Mouse (Mus musculus): ENCODE measurements around the gene Tmem45a. TPM values are rescaled to one million over a fixed set of nuclear protein-coding genes. Genes with fewer than 3 reads are reported as not detected.

Tmem45a gene
- polyA plus RNA-seq, 1 experiment, result 8.8 TPM

DNA sequence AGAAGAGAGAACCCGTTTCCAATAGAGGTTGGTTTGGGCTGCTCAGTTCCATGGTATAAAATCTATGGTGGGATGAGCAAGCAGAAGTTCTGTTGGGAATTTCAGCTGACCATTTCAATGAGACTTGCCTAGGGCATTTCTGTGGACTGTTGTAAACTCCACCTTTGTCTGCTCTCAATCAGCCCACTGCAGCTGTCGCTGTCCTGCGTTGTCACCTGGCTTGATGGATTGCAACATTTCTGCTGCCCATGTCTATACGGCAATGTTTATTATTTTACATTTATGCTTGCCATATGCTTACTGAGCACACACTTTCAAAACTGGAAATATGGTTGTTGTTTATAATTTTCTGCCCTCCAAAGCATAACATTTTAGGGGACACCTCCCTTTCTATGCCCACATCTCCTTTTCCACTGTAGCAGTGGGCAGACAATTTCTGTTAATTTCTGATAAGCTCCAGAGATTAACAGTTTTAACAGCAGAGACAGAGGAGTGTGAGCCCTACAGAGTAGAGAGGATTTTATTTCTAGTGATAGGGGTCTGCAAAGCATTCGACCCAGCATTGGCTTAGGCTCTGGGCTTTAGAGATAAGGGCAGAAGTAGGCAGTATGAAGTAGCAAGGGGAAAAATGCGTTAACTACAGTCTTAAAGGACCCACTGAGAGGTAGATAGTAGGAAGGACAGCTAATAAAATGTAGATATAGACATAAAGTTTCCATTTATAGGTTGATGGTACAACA, 84.4 kb downstream of the Tmem45a start:
- Histone ChIP-seq H3K27ac (ENCODE audit: control insufficient read depth, insufficient read depth, low read depth, low read length, poor library complexity) (no peak overlapping the region), H3K4me1 (ENCODE audit: control insufficient read depth, insufficient read depth, low read length) (no peaks in the 10 kb centered on the region), H3K4me3 (replicated peaks; ENCODE audit: control insufficient read depth, low read depth, low read length) (no peak overlapping the region)
- WGBS, result 58% methylated on average over 6 of the region's 6 CpGs
- TF ChIP-seq CTCF (IDR thresholded peaks at IDR 0.05; ENCODE audit: control insufficient read depth, insufficient read depth, low read length) (no peak), POLR2A (IDR thresholded peaks at IDR 0.05; ENCODE audit: borderline replicate concordance, control insufficient read depth, low read depth, low read length) (no peak)

DNA sequence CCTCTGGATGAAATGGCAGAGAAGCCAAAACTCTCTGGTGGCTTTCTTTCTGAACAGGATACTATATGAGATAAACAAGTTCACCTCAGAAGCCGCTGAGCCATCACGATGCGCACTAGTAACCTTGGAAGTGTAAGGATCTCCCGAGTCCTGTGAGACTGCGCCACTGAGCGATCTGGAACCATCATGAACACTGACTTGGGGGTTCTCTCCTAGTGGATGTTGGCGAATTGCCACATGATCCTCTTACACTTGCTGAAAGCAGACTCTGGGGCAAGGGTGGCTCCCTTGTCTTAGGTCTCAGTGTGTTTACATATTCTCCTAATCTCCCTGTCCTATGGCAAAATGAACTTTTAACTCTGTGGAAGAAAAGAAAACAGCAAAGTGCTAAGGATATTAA, 85.0 kb downstream of the Tmem45a start:
- no peak for TF ChIP-seq POLR2A (IDR thresholded peaks at IDR 0.05; ENCODE audit: borderline replicate concordance, control insufficient read depth, low read depth, low read length)
- no peak for TF ChIP-seq CTCF (IDR thresholded peaks at IDR 0.05; ENCODE audit: control insufficient read depth, insufficient read depth, low read length)
- Histone ChIP-seq H3K27ac (ENCODE audit: control insufficient read depth, insufficient read depth, low read depth, low read length, poor library complexity) (no peak overlapping the region), H3K4me1 (ENCODE audit: control insufficient read depth, insufficient read depth, low read length) (no peaks in the 10 kb centered on the region), H3K4me3 (replicated peaks; ENCODE audit: control insufficient read depth, low read depth, low read length) (no peak overlapping the region)
- 82% methylated on average over 7 of the region's 7 CpGs for WGBS

DNA sequence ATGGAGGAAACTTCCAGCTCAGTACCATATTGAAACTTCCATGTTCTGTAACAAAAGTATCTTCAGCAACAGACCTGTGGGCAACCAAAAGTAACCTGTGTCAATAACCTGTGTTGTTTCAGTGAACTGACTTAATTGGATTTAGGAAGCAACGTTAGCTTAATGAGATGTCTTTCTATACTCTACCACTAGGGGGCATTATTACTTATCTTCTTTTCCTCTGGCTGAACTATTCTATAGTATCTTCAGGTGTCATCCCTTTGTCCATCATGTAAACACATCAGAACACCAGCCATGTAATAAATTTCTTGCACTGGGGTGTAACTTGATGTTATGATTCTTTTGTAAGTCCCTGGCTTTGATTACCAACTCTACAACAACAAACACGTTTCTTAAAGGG, 85.5 kb downstream of the Tmem45a start:
- Histone ChIP-seq H3K4me1 (ENCODE audit: control insufficient read depth, insufficient read depth, low read length) (no peaks in the 10 kb centered on the region), H3K4me3 (replicated peaks; ENCODE audit: control insufficient read depth, low read depth, low read length) (no peak overlapping the region), H3K27ac (ENCODE audit: control insufficient read depth, insufficient read depth, low read depth, low read length, poor library complexity) (no peak overlapping the region)
- no peak for TF ChIP-seq CTCF (IDR thresholded peaks at IDR 0.05; ENCODE audit: control insufficient read depth, insufficient read depth, low read length)
- no peak for TF ChIP-seq POLR2A (IDR thresholded peaks at IDR 0.05; ENCODE audit: borderline replicate concordance, control insufficient read depth, low read depth, low read length)
- 45% methylated on average over 2 of the region's 2 CpGs for WGBS

DNA sequence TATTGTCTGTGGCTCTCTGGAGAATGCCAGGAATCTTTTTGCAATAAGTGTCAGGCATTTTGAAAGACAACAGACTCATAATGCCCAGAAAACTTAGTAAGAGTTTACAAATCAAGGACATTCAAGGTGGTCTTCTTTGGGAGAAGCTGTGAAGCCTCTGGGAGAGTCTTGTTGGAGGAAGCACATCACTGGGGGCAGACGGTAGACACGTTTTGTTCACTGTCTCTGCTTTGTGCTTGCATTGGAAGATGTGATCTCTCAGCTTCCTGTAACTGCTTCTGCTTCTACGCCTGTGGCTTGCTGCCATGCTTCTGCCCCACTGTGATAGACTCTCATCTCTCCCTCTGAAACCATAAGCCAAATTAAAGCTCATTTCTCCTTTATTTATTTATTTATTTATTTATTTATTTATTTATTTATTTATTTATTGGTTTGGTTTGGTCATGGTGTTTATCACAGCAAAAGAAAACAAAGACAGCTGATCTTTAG, 86.4 kb downstream of the Tmem45a start:
- no peak for TF ChIP-seq POLR2A (IDR thresholded peaks at IDR 0.05; ENCODE audit: borderline replicate concordance, control insufficient read depth, low read depth, low read length)
- no peak for TF ChIP-seq CTCF (IDR thresholded peaks at IDR 0.05; ENCODE audit: control insufficient read depth, insufficient read depth, low read length)
- Histone ChIP-seq H3K27ac (ENCODE audit: control insufficient read depth, insufficient read depth, low read depth, low read length, poor library complexity) (no peak overlapping the region), H3K4me1 (ENCODE audit: control insufficient read depth, insufficient read depth, low read length) (no peaks in the 10 kb centered on the region), H3K4me3 (replicated peaks; ENCODE audit: control insufficient read depth, low read depth, low read length) (no peak overlapping the region)
- 49% methylated on average over 3 of the region's 3 CpGs for WGBS

DNA sequence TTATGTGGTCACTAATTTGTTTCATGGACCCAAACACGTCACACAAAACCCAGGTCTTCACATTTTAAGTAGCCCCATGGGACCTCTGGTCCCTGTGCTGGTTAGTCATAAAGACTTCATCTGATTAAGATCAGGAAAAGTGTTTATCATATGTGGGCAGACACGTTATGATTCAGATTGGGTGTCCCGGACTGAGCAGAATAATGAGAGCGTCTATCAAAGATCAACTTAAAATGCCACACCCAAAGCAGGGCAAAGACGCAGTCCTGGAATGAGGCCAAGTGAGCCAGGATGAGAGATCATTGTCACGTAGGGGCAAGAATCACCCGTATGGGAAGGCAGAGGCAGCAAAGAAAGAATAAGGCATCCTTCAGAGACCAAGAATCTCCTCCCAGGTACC, 87.1 kb downstream of the Tmem45a start:
- no peak overlapping the region for H3K27ac ChIP-seq (ENCODE audit: control insufficient read depth, insufficient read depth, low read depth, low read length, poor library complexity)
- H3K4me1 ChIP-seq (ENCODE audit: control insufficient read depth, insufficient read depth, low read length), result no peaks in the 10 kb centered on the region
- no peak overlapping the region for H3K4me3 ChIP-seq (replicated peaks; ENCODE audit: control insufficient read depth, low read depth, low read length)
- WGBS, result 50% methylated on average over 7 of the region's 7 CpGs
- TF ChIP-seq CTCF (IDR thresholded peaks at IDR 0.05; ENCODE audit: control insufficient read depth, insufficient read depth, low read length), result no peak
- TF ChIP-seq POLR2A (IDR thresholded peaks at IDR 0.05; ENCODE audit: borderline replicate concordance, control insufficient read depth, low read depth, low read length), result no peak

DNA sequence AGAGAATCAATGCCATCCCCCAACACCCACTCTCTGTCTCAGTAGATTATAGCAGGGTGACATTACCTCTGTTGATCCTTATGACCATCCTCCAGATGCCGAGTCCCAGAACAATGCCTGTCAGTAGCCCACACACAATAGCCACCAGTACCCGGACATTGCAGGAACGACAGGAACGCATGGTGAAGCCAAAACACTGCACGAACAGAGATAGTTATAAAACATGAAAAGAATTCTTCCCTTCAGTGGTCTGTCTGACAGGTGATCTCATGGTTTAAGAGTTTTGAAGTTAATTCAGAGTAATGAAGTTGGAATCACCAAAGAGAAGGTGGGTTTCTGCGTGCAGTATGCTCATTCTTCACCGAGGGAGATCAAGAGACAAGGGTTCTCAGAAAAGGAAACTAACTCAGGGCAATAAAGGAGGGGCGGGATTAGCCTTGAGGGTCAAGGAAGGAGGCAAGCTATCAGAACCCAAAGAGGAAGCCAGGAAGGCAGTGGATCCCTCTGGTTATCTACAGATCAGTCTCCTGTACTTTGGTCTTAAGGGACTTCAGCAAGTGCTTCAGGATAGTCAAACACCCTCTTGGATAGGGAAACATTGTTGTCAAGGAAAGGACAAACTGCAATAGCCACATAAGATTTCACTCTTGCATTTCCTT, 90.4 kb downstream of the Tmem45a start, which contains the start of gene Adgrg7:
Adgrg7 (minus strand) TSS at position 375 of the 659 bp plus-strand sequence.
- no peak within 1 kb of the TSS for H3K27ac ChIP-seq (ENCODE audit: control insufficient read depth, insufficient read depth, low read depth, low read length, poor library complexity)
- TF ChIP-seq POLR2A (IDR thresholded peaks at IDR 0.05; ENCODE audit: borderline replicate concordance, control insufficient read depth, low read depth, low read length), result no peak
- TF ChIP-seq CTCF (IDR thresholded peaks at IDR 0.05; ENCODE audit: control insufficient read depth, insufficient read depth, low read length), result no peak
- H3K4me3 ChIP-seq (replicated peaks; ENCODE audit: control insufficient read depth, low read depth, low read length), result peak within 1 kb of the TSS; percentile 42
- WGBS, result 31% methylated on average over 8 of the region's 8 CpGs
- H3K4me1 ChIP-seq (ENCODE audit: control insufficient read depth, insufficient read depth, low read length), result no peaks in the 10 kb centered on the region

DNA sequence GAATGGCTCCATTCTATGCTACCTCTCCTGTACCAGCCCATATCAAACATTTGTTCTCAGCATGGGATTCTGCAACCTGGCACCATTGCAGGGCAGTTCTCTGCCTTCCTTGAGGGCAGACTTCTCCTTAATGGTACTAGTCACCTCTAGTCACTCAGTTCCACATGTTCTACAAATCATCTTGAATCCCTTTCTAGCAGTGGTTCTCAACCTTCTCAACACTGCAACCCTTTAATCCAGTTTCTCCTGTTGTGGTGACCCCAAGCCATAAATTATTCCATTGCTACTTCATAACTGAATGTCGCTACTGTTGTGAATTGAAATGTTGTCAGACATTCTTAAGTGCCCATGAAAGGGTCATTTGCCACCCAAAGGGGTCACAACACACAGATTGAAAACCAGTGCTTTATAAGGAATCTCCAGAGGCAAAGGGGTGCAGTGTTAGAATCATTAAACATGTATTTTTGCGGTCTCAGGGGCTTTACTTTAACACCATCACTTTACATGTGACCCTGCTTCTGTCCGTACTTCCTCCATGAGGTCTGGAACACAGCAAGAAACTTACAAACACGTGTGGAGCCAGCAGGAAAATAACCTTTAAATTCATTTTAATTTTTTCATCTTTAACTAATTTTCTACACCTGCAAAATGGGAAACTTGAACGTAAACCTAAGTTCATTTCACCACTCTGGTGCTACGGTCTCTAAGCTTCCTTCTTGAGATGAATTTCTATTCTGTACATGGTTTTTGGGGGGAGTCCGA, 91.4 kb downstream of the Tmem45a start:
- TF ChIP-seq CTCF (IDR thresholded peaks at IDR 0.05; ENCODE audit: control insufficient read depth, insufficient read depth, low read length) (no peak), POLR2A (IDR thresholded peaks at IDR 0.05; ENCODE audit: borderline replicate concordance, control insufficient read depth, low read depth, low read length) (no peak)
- Histone ChIP-seq H3K4me1 (ENCODE audit: control insufficient read depth, insufficient read depth, low read length) (no peaks in the 10 kb centered on the region), H3K27ac (ENCODE audit: control insufficient read depth, insufficient read depth, low read depth, low read length, poor library complexity) (no peak overlapping the region), H3K4me3 (replicated peaks; ENCODE audit: control insufficient read depth, low read depth, low read length) (no peak overlapping the region)
- whole genome bisulfite sequencing, result 51% methylated on average over 7 of the region's 7 CpGs

DNA sequence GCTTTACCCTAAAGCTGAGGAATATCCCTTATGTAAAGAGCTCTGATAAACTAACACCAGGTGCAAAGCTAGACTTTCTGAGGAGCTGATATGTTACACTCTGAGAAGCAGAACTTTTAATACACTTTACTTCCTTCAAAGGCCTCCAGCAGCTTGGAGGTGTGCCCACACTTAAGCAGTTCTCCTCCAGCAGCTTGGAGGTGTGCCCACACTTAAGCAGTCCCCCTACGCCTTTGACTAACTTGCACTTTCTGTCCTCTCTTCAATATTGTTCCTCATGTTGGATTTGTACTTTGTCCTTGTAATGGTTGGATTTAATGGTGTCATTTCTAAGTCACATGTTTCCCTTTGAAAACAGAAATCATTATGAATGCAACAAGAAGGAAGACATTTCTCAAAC, 92.2 kb downstream of the Tmem45a start:
- no peak overlapping the region for H3K4me3 ChIP-seq (replicated peaks; ENCODE audit: control insufficient read depth, low read depth, low read length)
- WGBS, result 13% methylated on average over 1 of the region's 1 CpGs
- TF ChIP-seq POLR2A (IDR thresholded peaks at IDR 0.05; ENCODE audit: borderline replicate concordance, control insufficient read depth, low read depth, low read length) (no peak), CTCF (IDR thresholded peaks at IDR 0.05; ENCODE audit: control insufficient read depth, insufficient read depth, low read length) (no peak)
- H3K27ac ChIP-seq (ENCODE audit: control insufficient read depth, insufficient read depth, low read depth, low read length, poor library complexity), result no peak overlapping the region
- no peaks in the 10 kb centered on the region for H3K4me1 ChIP-seq (ENCODE audit: control insufficient read depth, insufficient read depth, low read length)

All from bone marrow, adult 2 months (tissue).